Mouse (Mus musculus): ENCODE measurements around the gene Ercc2. TPM values are rescaled to one million over a fixed set of nuclear protein-coding genes. Genes with fewer than 3 reads are reported as not detected.

Ercc2 gene
- polyA plus RNA-seq, 1 experiment from 2014 or later, result 28.5 TPM

GRCm38 (mm10) chr7:19388699-19389413, 7.0 kb downstream of the Ercc2 start:
- no peak for ATAC-seq
- Histone ChIP-seq H3K36me3 (ENCODE audit: control insufficient read depth, insufficient read depth) (peaks cover 56% of the 10 kb centered on the region), H3K4me1 (replicated peaks; ENCODE audit: control insufficient read depth, insufficient read depth, low read length) (peaks cover 3% of the 10 kb centered on the region; the same call in 1 of the 2 replicates), H3K9me3 (ENCODE audit: control insufficient read depth, low read length) (no peaks in the 10 kb centered on the region), H3K9ac (replicated peaks; ENCODE audit: low read depth, low read length) (no peak overlapping the region), H3K4me3 (replicated peaks; ENCODE audit: low read length) (no peak overlapping the region), H3K27me3 (replicated peaks; ENCODE audit: control insufficient read depth, insufficient read depth, low read length) (no peaks in the 10 kb centered on the region), H3K27ac (ENCODE audit: low read length) (no peak overlapping the region), H3K4me2 (ENCODE audit: low read length) (no peak overlapping the region)
- WGBS, result 65% methylated on average over 10 of the region's 10 CpGs

DNA sequence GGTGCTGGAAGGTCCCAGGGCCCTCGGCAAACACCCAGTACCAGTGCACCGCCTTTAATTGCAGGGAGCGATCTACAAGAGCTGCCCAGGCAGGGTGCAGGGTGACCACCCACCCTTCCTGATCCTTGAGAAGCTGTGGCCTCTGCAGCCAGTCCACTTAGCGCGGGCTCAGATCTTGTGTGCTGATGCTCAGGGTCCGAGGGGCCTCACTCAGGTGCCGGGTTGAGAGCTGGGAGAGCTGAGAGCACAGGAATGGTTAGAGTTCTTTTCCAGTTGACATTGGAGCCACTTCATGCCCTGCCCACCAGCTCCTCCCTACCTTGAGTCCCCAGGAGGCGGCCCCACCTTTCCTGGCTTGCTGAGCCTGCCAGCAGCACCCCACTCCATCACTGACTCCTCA, 12.7 kb downstream of the Ercc2 start:
- H3K27ac ChIP-seq (ENCODE audit: low read length), result no peak overlapping the region
- H3K4me3 ChIP-seq (replicated peaks; ENCODE audit: low read length), result no peak overlapping the region
- ATAC-seq, result no peak
- H3K4me1 ChIP-seq (replicated peaks; ENCODE audit: control insufficient read depth, insufficient read depth, low read length), result peaks cover 3% of the 10 kb centered on the region
- no peak overlapping the region for H3K4me2 ChIP-seq (ENCODE audit: low read length)
- no peaks in the 10 kb centered on the region for H3K27me3 ChIP-seq (replicated peaks; ENCODE audit: control insufficient read depth, insufficient read depth, low read length)
- WGBS, result 85% methylated on average over 8 of the region's 8 CpGs
- H3K9ac ChIP-seq (replicated peaks; ENCODE audit: low read depth, low read length), result no peak overlapping the region
- H3K9me3 ChIP-seq (ENCODE audit: control insufficient read depth, low read length), result no peaks in the 10 kb centered on the region
- peaks cover 39% of the 10 kb centered on the region for H3K36me3 ChIP-seq (ENCODE audit: control insufficient read depth, insufficient read depth)

DNA sequence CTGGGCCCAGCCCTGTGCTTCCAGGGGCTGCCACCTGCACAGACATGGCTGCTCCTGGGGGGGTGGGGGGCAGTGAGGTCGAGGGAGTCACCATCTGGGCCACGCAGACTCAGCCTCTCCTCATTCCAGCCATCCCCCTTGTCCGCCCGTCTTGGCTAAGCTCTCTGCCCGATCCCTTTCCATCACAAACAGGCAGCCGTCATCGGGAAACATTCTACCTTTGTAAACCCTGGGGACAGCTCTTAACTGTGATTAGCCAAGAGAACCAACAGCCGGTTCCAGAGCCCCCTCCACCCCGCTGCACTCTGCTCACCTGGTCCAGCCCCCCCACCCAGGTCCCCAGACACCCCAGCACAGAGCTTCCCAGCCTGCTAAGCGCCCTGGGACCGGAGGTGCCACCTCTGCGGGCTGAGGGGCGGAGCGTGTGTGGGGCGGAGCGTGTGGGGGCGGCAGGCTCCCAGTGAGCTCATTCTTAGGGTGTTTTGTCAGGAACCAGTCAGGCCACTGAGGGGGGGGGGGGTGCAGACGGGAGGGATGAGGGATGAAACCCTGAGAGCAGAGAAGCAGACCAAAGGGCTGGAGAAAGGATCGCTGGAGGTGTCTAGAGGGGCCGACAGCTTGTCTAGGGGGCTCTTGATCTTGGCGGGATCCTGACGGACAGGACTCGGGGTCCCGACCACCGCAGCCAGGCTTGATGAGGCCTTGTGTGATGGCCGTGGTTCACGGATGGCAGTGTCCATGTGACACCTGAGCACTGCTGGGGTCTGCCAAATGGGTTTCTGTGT, 17.9 kb downstream of the Ercc2 start:
- H3K27ac ChIP-seq (ENCODE audit: low read length), result no peak overlapping the region
- 3% methylated on average over 27 of the region's 27 CpGs for WGBS
- ATAC-seq, result no peak
- peaks cover 14% of the 10 kb centered on the region for H3K4me1 ChIP-seq (replicated peaks; ENCODE audit: control insufficient read depth, insufficient read depth, low read length)
- peak overlapping the region; percentile 41; the same call in 1 of the 2 replicates for H3K9ac ChIP-seq (replicated peaks; ENCODE audit: low read depth, low read length)
- H3K27me3 ChIP-seq (replicated peaks; ENCODE audit: control insufficient read depth, insufficient read depth, low read length), result peaks cover 24% of the 10 kb centered on the region
- H3K4me3 ChIP-seq (replicated peaks; ENCODE audit: low read length), result peak overlapping the region; percentile 29
- H3K4me2 ChIP-seq (ENCODE audit: low read length), result peak overlapping the region; percentile 52
- H3K9me3 ChIP-seq (ENCODE audit: control insufficient read depth, low read length), result peaks cover 5% of the 10 kb centered on the region; the same call in 1 of the 2 replicates
- H3K36me3 ChIP-seq (ENCODE audit: control insufficient read depth, insufficient read depth), result peaks cover 4% of the 10 kb centered on the region; the same call in 1 of the 2 replicates

DNA sequence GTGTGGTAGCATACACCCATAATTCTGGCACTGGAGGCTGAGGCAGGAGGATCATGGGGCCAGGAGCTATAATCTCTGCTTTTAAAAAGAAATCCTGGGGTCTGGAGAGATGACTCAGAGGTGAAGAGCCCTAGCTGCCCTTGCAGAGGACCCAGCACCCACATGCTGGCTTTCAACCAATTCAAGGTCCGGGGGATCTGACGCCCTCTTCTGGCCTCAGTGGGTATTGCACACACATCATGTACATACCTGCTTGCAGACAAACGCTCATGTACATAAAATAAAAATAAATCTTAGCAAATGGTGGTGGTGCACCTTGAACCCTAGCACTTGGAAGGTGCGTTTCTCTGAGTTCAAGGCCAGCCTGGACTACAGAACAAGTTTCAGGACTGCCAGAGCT, 19.1 kb downstream of the Ercc2 start:
- Histone ChIP-seq H3K27ac (ENCODE audit: low read length) (no peak overlapping the region), H3K36me3 (ENCODE audit: control insufficient read depth, insufficient read depth) (no peaks in the 10 kb centered on the region), H3K27me3 (replicated peaks; ENCODE audit: control insufficient read depth, insufficient read depth, low read length) (peaks cover 29% of the 10 kb centered on the region), H3K9ac (replicated peaks; ENCODE audit: low read depth, low read length) (no peak overlapping the region), H3K4me3 (replicated peaks; ENCODE audit: low read length) (no peak overlapping the region), H3K9me3 (ENCODE audit: control insufficient read depth, low read length) (peaks cover 5% of the 10 kb centered on the region; the same call in 1 of the 2 replicates), H3K4me1 (replicated peaks; ENCODE audit: control insufficient read depth, insufficient read depth, low read length) (peaks cover 14% of the 10 kb centered on the region), H3K4me2 (ENCODE audit: low read length) (no peak overlapping the region)
- 88% methylated on average over 4 of the region's 4 CpGs for WGBS
- no peak for ATAC-seq

GRCm38 (mm10) chr7:19402535-19403112, 20.8 kb downstream of the Ercc2 start:
- Histone ChIP-seq H3K27me3 (replicated peaks; ENCODE audit: control insufficient read depth, insufficient read depth, low read length) (peaks cover 29% of the 10 kb centered on the region), H3K9ac (replicated peaks; ENCODE audit: low read depth, low read length) (no peak overlapping the region), H3K9me3 (ENCODE audit: control insufficient read depth, low read length) (peaks cover 5% of the 10 kb centered on the region; the same call in 1 of the 2 replicates), H3K4me3 (replicated peaks; ENCODE audit: low read length) (no peak overlapping the region), H3K4me2 (ENCODE audit: low read length) (no peak overlapping the region), H3K4me1 (replicated peaks; ENCODE audit: control insufficient read depth, insufficient read depth, low read length) (peaks cover 14% of the 10 kb centered on the region), H3K27ac (ENCODE audit: low read length) (no peak overlapping the region), H3K36me3 (ENCODE audit: control insufficient read depth, insufficient read depth) (no peaks in the 10 kb centered on the region)
- no peak for ATAC-seq
- 85% methylated on average over 9 of the region's 9 CpGs for WGBS

DNA sequence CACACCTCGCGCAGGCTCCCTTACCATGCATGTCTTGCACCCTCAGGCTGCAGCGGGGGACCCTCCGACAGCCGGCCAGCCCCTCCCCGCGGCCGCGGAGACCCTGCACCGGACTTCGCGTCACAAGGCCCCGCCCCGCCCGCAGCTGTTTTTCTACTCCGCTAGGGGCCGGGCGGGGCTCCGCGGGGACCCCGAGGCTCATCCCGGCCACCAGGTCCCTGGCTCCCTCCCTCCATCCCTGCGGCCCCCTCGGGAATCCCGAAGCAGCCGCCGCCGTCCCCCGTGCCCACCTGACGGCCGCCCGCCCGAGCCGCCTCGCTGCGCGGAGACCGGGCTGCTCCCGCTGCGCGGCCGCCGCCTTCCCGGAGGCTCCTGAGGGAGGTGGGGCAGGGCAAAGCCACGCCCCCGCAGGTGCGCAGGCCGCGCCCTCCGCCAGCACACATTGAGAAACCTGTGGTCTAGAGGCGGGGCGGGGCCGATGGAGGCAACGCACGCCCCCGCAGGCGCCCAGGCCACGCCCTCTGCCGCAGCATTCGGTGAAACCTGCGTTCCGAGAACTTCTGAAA, 22.0 kb downstream of the Ercc2 start, which contains the start of gene Klc3:
Gene Klc3, minus strand, starts transcription at position 374 of the 566 bp plus-strand sequence.
- WGBS, result 1% methylated on average over 61 of the region's 62 CpGs
- no peak within 1 kb of the TSS for H3K27ac ChIP-seq (ENCODE audit: low read length)
- no peak for ATAC-seq
- peak within 1 kb of the TSS; percentile 95 for H3K4me2 ChIP-seq (ENCODE audit: low read length)
- H3K9me3 ChIP-seq (ENCODE audit: control insufficient read depth, low read length), result peaks cover 5% of the 10 kb centered on the region; the same call in 1 of the 2 replicates
- peak within 1 kb of the TSS; percentile 53 for H3K9ac ChIP-seq (replicated peaks; ENCODE audit: low read depth, low read length)
- H3K27me3 ChIP-seq (replicated peaks; ENCODE audit: control insufficient read depth, insufficient read depth, low read length), result peaks cover 29% of the 10 kb centered on the region
- H3K4me1 ChIP-seq (replicated peaks; ENCODE audit: control insufficient read depth, insufficient read depth, low read length), result peaks cover 14% of the 10 kb centered on the region
- H3K4me3 ChIP-seq (replicated peaks; ENCODE audit: low read length), result peak within 1 kb of the TSS; percentile 52
- H3K36me3 ChIP-seq (ENCODE audit: control insufficient read depth, insufficient read depth), result no peaks in the 10 kb centered on the region

DNA sequence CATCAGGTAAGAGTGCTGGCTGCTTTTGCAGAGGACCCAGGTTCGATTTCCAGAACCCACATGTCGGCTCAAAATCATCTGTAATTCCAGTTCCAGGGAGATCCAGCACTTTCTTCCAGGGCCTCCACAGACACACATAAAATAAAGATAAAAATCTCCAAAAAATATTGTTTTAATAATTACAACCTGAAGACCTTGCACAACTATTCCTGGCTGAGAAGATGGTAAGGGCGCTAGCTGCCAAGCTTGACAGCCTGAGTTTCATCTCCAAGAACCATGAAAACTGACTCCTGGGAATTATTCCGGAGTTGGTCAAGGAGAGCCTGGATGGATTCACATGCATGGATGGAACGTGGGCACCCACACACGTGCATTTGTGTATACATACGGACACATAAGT, 22.7 kb downstream of the Ercc2 start, which contains the start of gene Ckm:
Gene Ckm, plus strand, starts transcription at position 301 of the 400 bp plus-strand sequence.
- ATAC-seq, result no peak
- H3K4me3 ChIP-seq (replicated peaks; ENCODE audit: low read length), result peak within 1 kb of the TSS; percentile 52
- peaks cover 5% of the 10 kb centered on the region; the same call in 1 of the 2 replicates for H3K9me3 ChIP-seq (ENCODE audit: control insufficient read depth, low read length)
- WGBS, result 49% methylated on average over 7 of the region's 7 CpGs
- H3K4me2 ChIP-seq (ENCODE audit: low read length), result peak within 1 kb of the TSS; percentile 95
- H3K27me3 ChIP-seq (replicated peaks; ENCODE audit: control insufficient read depth, insufficient read depth, low read length), result peaks cover 29% of the 10 kb centered on the region
- H3K9ac ChIP-seq (replicated peaks; ENCODE audit: low read depth, low read length), result peak within 1 kb of the TSS; percentile 53
- peaks cover 11% of the 10 kb centered on the region for H3K4me1 ChIP-seq (replicated peaks; ENCODE audit: control insufficient read depth, insufficient read depth, low read length)
- no peaks in the 10 kb centered on the region for H3K36me3 ChIP-seq (ENCODE audit: control insufficient read depth, insufficient read depth)
- no peak within 1 kb of the TSS for H3K27ac ChIP-seq (ENCODE audit: low read length)

- Histone ChIP-seq H3K9ac (replicated peaks; ENCODE audit: low read depth, low read length) (no peak overlapping the region), H3K27ac (ENCODE audit: low read length) (no peak overlapping the region), H3K4me3 (replicated peaks; ENCODE audit: low read length) (0 out of 2 replicates have a peak overlapping the region, but pooled peaks have one; percentile 10), H3K9me3 (ENCODE audit: control insufficient read depth, low read length) (peaks cover 5% of the 10 kb centered on the region; the same call in 1 of the 2 replicates), H3K36me3 (ENCODE audit: control insufficient read depth, insufficient read depth) (no peaks in the 10 kb centered on the region), H3K4me2 (ENCODE audit: low read length) (peak overlapping the region; percentile 28; the same call in 1 of the 2 replicates), H3K27me3 (replicated peaks; ENCODE audit: control insufficient read depth, insufficient read depth, low read length) (peaks cover 29% of the 10 kb centered on the region), H3K4me1 (replicated peaks; ENCODE audit: control insufficient read depth, insufficient read depth, low read length) (peaks cover 7% of the 10 kb centered on the region)
- peak; percentile 47 for ATAC-seq
- WGBS, result 3% methylated on average over 19 of the region's 19 CpGs
Measured at GRCm38 (mm10) chr7:19405417-19405816, 23.6 kb downstream of the Ercc2 start.

Measured in forebrain, embryonic 16.5 days (tissue).